Mouse (Mus musculus): ENCODE results near the gene Gm14147.
"Not testable (repeated sequence)": the region's sequence is repeated elsewhere in the genome, so short reads cannot be mapped to it uniquely, and the experiment has no call there.

The Gm14147 gene

GRCm38 (mm10) chr2:151097945-151098344, at the start of gene Gm14147:
Gene Gm14147 (plus strand): TSS chr2:151098245.
- DNase-seq (ENCODE audit: low spot score in 2 of 2), result not testable (repeated sequence)

- DNase-seq (ENCODE audit: low spot score in 2 of 2), result no peak
These were observed 41.4 kb upstream of the Gm14147 start for GRCm38 (mm10) chr2:151056637-151057036.

DNA sequence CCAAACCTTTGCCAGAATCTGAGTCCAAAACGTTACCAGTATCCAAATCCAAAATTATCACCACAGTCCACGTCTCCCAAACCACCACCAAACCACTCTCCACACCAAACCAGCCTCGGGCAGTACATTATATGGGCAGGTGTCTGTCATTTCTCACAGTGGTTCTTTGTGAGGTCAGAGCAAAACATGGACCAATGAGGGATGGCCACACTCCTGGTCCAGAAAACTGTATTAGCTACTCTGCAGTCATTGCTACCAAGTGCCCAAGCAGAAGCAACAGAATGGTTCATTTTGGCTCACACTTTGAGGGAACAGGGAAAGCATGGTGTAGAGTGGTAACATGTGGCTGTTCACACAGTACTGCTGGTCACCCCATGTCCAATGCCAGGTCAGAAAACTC, 5.8 kb upstream of the Gm14147 start, which contains the start of gene Gm14151:
Gm14151 (minus strand) TSS at position 101 of the 400 bp plus-strand sequence.
- DNase-seq (ENCODE audit: low spot score in 2 of 2), result not testable (repeated sequence)
